Mouse (Mus musculus): ENCODE results near the gene Pgk1. TPM values are rescaled to one million over a fixed set of nuclear protein-coding genes. Genes with fewer than 3 reads are reported as not detected.
A peak's percentile ranks its signal among the peaks of the same experiment; 100 is the strongest.

Gene Pgk1
- total and polyA plus RNA-seq, 3 experiments: 285 to 890 (median 528) TPM

DNA sequence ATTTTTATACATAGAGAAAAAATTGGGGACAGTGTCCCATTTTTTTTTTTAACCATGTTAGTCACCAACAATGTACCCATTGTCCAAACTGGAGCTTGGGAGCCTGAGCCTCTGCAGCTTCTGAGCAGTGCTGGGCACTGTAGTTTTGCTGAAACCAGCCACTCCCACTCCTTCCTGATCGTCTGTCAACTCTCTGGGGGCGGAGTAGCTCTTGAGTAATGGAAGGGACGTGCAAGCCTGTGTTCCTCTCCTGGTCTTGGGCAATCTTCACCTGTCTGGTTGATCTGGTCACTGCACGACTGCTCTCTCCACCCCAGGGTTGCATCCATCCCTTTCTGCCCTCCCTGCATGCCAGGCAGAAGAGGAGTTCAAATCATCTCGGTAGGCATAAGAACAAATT, 22.9 kb upstream of the Pgk1 start:
- Histone ChIP-seq H3K4me3 (ENCODE audit: control insufficient read depth in 1 of 2, insufficient read depth in 1 of 2, low read depth in 2 of 2, low read length in 2 of 2) (no peak overlapping the region), H3K79me2 (ENCODE audit: control insufficient read depth, insufficient read depth, low read length, poor library complexity) (no peaks in the 10 kb centered on the region), H3K4me1 (ENCODE audit: control insufficient read depth in 1 of 2, insufficient read depth in 2 of 2, low read length in 2 of 2) (peaks cover 0 to 2% of the 10 kb centered on the region in 2 experiments; a peak in 1 of 4 replicates), H3K9ac (ENCODE audit: control insufficient read depth, low read depth, low read length, poor library complexity, severe bottlenecking) (no peak overlapping the region), H3K36me3 (ENCODE audit: control insufficient read depth in 1 of 2, insufficient read depth in 2 of 2, low read length in 2 of 2) (no peaks in the 10 kb centered on the region; a peak in 1 of 4 replicates), H3K27ac (ENCODE audit: control insufficient read depth, low read depth, low read length) (no peak overlapping the region), H3K9me3 (replicated peaks; ENCODE audit: insufficient read depth, low read length) (no peaks in the 10 kb centered on the region), H3K27me3 (ENCODE audit: control insufficient read depth in 1 of 2, insufficient read depth in 2 of 2, low read length in 2 of 2) (no peaks in the 10 kb centered on the region)
- TF ChIP-seq TBP (IDR thresholded peaks at IDR 0.05; ENCODE audit: low read depth, low read length) (no peak), GATA1 (IDR thresholded peaks at IDR 0.05; ENCODE audit: low read depth, low read length) (no peak), MYB (IDR thresholded peaks at IDR 0.05; ENCODE audit: low read depth, low read length) (no peak), SIN3A (IDR thresholded peaks at IDR 0.05; ENCODE audit: low read length) (no peak), ZC3H11A (IDR thresholded peaks at IDR 0.05; ENCODE audit: low read depth, low read length) (no peak), KAT2A (conservative IDR thresholded peaks at IDR 0.05; ENCODE audit: low read depth, low read length) (no peak), CHD2 (IDR thresholded peaks at IDR 0.05; ENCODE audit: low read length) (no peak), E2F4 (IDR thresholded peaks at IDR 0.05; ENCODE audit: borderline replicate concordance, low read depth, low read length) (no peak)
- DNase-seq (ENCODE audit: low read depth, low spot score): peak; percentile 43

- Histone ChIP-seq H3K4me1 (ENCODE audit: control insufficient read depth in 1 of 2, insufficient read depth in 2 of 2, low read length in 2 of 2) (peaks cover 0 to 2% of the 10 kb centered on the region in 2 experiments; a peak in 1 of 4 replicates), H3K9me3 (replicated peaks; ENCODE audit: insufficient read depth, low read length) (no peaks in the 10 kb centered on the region), H3K36me3 (ENCODE audit: control insufficient read depth in 1 of 2, insufficient read depth in 2 of 2, low read length in 2 of 2) (no peaks in the 10 kb centered on the region; a peak in 1 of 4 replicates), H3K4me3 (ENCODE audit: control insufficient read depth in 1 of 2, insufficient read depth in 1 of 2, low read depth in 2 of 2, low read length in 2 of 2) (no peak overlapping the region), H3K9ac (ENCODE audit: control insufficient read depth, low read depth, low read length, poor library complexity, severe bottlenecking) (no peak overlapping the region), H3K27me3 (ENCODE audit: control insufficient read depth in 1 of 2, insufficient read depth in 2 of 2, low read length in 2 of 2) (no peaks in the 10 kb centered on the region), H3K27ac (ENCODE audit: control insufficient read depth, low read depth, low read length) (no peak overlapping the region), H3K79me2 (ENCODE audit: control insufficient read depth, insufficient read depth, low read length, poor library complexity) (no peaks in the 10 kb centered on the region)
- TF ChIP-seq MAX (IDR thresholded peaks at IDR 0.05; ENCODE audit: low read length) (no peak), TAL1 (IDR thresholded peaks at IDR 0.05; ENCODE audit: low read length) (no peak)
- DNase-seq (ENCODE audit: low read depth, low spot score): no peak
These were observed 22.3 kb upstream of the Pgk1 start for GRCm38 (mm10) chrX:106164555-106164954.

- Histone ChIP-seq H3K79me2 (ENCODE audit: control insufficient read depth, insufficient read depth, low read length, poor library complexity) (no peaks in the 10 kb centered on the region), H3K4me3 (ENCODE audit: control insufficient read depth in 1 of 2, insufficient read depth in 1 of 2, low read depth in 2 of 2, low read length in 2 of 2) (no peak overlapping the region), H3K9ac (ENCODE audit: control insufficient read depth, low read depth, low read length, poor library complexity, severe bottlenecking) (peak overlapping the region; percentile 43; the same call in 1 of the 2 replicates), H3K36me3 (ENCODE audit: control insufficient read depth in 1 of 2, insufficient read depth in 2 of 2, low read length in 2 of 2) (no peaks in the 10 kb centered on the region; a peak in 1 of 4 replicates), H3K4me1 (ENCODE audit: control insufficient read depth in 1 of 2, insufficient read depth in 2 of 2, low read length in 2 of 2) (peaks cover 0 to 2% of the 10 kb centered on the region in 2 experiments; a peak in 1 of 4 replicates), H3K27me3 (ENCODE audit: control insufficient read depth in 1 of 2, insufficient read depth in 2 of 2, low read length in 2 of 2) (no peaks in the 10 kb centered on the region), H3K27ac (ENCODE audit: control insufficient read depth, low read depth, low read length) (no peak overlapping the region), H3K9me3 (replicated peaks; ENCODE audit: insufficient read depth, low read length) (no peaks in the 10 kb centered on the region)
- no peak for TF ChIP-seq RCOR1 (IDR thresholded peaks at IDR 0.05; ENCODE audit: low read depth, low read length)
- peak; percentile 75 for TF ChIP-seq ZC3H11A (IDR thresholded peaks at IDR 0.05; ENCODE audit: low read depth, low read length)
- TF ChIP-seq SIN3A (IDR thresholded peaks at IDR 0.05; ENCODE audit: low read length): peak; percentile 41; the same call in 1 of the 2 replicates
- TF ChIP-seq CTCF (IDR thresholded peaks at IDR 0.05 in 2 of 3, conservative IDR thresholded peaks at IDR 0.05 in 1 of 3; ENCODE audit: control insufficient read depth in 1 of 3, insufficient read depth in 1 of 3, low read depth in 2 of 3, low read length in 3 of 3, poor library complexity in 1 of 3, severe bottlenecking in 1 of 3): peak; percentile 25 to 80 (median 74); a peak in 5 of 6 replicates
- TF ChIP-seq SMC3 (IDR thresholded peaks at IDR 0.05; ENCODE audit: low read depth, low read length): peak; percentile 70
- TF ChIP-seq MYC (IDR thresholded peaks at IDR 0.05; ENCODE audit: low read depth, low read length): peak; percentile 54; the same call in 1 of the 2 replicates
- peak; percentile 83 for TF ChIP-seq RAD21 (IDR thresholded peaks at IDR 0.05; ENCODE audit: low read depth, low read length)
- no peak for TF ChIP-seq BHLHE40 (IDR thresholded peaks at IDR 0.05; ENCODE audit: borderline replicate concordance, low read depth, low read length)
- DNase-seq (ENCODE audit: low read depth, low spot score): peak; percentile 60
These were observed 21.8 kb upstream of the Pgk1 start for GRCm38 (mm10) chrX:106165089-106165488.
